Mouse (Mus musculus) hindbrain, embryonic 14.5 days (tissue): ENCODE measurements around the gene Upk1a. TPM values are rescaled to one million over a fixed set of nuclear protein-coding genes. Genes with fewer than 3 reads are reported as not detected.

Experiments
- ATAC-seq: fragments of 200-750 bp; cut with Nextera tagmentation; 2 replicates; pipeline ENCODE4 v1.8.0; 2017; ENCODE audit warnings: moderate number of reproducible peaks, mild to moderate bottlenecking, moderate TSS enrichment, moderate library complexity; ENCODE audit not compliant: low FRiP score
- DNase-seq: peaks from one replicate; pipeline ENCODE4 v3.0.0-alpha.2; 2015; ENCODE audit warnings: low spot score
- H3K27ac ChIP-seq: fragments of 300-500 bp; sonication (generic); 2 replicates; pipeline ENCODE4 v1.5.1; 2014; ENCODE audit warnings: mild to moderate bottlenecking, moderate library complexity
- H3K27me3 ChIP-seq: fragments of 300-500 bp; sonication (generic); 2 replicates; pipeline ENCODE4 v1.6.1; 2014; ENCODE audit warnings: mild to moderate bottlenecking, low read length, mixed read lengths; ENCODE audit not compliant: control insufficient read depth, insufficient read depth
- H3K36me3 ChIP-seq: fragments of 300-500 bp; sonication (generic); replicated peaks from 2 replicates; pipeline ENCODE4 v1.6.1; 2014; ENCODE audit not compliant: control insufficient read depth, insufficient read depth
- H3K4me1 ChIP-seq: fragments of 300-500 bp; sonication (generic); replicated peaks from 2 replicates; pipeline ENCODE4 v1.6.1; 2014; ENCODE audit warnings: antibody characterized with exemption, low read length, mixed read lengths; ENCODE audit not compliant: control insufficient read depth, insufficient read depth
- H3K4me2 ChIP-seq: fragments of 300-500 bp; sonication (generic); replicated peaks from 2 replicates; pipeline ENCODE4 v1.6.1; 2014; ENCODE audit warnings: mild to moderate bottlenecking, moderate library complexity
- H3K4me3 ChIP-seq: fragments of 300-500 bp; sonication (generic); replicated peaks from 2 replicates; pipeline ENCODE4 v1.5.1; 2014; ENCODE audit warnings: mild to moderate bottlenecking, low read length
- H3K9ac ChIP-seq: fragments of 300-500 bp; sonication (generic); 2 replicates; pipeline ENCODE4 v1.6.1; 2014
- H3K9me3 ChIP-seq: fragments of 300-500 bp; sonication (generic); 2 replicates; pipeline ENCODE4 v1.6.1; 2016; ENCODE audit warnings: low read length; ENCODE audit not compliant: control insufficient read depth
- WGBS: fragments of 180-500 bp; shearing (Covaris S2); extraction: QIAGEN DNeasy Blood & Tissue Kit; methylation state at CpG from one replicate; pipeline ENCODE4 v1.1.7; 2014; 5-methylcytosine and 5-hydroxymethylcytosine counted together
- microRNA-seq: library from miRNA; unstranded; fragments of <30 nt; microRNA quantifications from one replicate; pipeline ENCODE4, GENCODE M21; 2016
- polyA plus RNA-seq: library from polyadenylated mRNA; unstranded; fragments of >200 nt; fragmentation: Nextera tagmentation; extraction: Ambion mirVana; gene quantifications from 2 replicates; pipeline ENCODE4 v1.2.1, GENCODE M21; 2014

The Upk1a gene
- polyA plus RNA-seq, 1 experiment from 2014 or later: 0.76 TPM

- ATAC-seq (no peak), DNase-seq (no peak)
- peak overlapping the region; percentile 99 for H3K4me2 ChIP-seq
- WGBS: 88% methylated on average over 13 of the region's 13 CpGs
- H3K4me3 ChIP-seq: peak overlapping the region; percentile 62; the same call in 1 of the 2 replicates
- peaks cover 8% of the 10 kb centered on the region; the same call in 1 of the 2 replicates for H3K27me3 ChIP-seq
- H3K27ac ChIP-seq: no peak overlapping the region
- peaks cover 27% of the 10 kb centered on the region for H3K4me1 ChIP-seq
- no peak overlapping the region for H3K9ac ChIP-seq
- peaks cover 30% of the 10 kb centered on the region for H3K36me3 ChIP-seq
- H3K9me3 ChIP-seq: no peaks in the 10 kb centered on the region
These were observed 54.6 kb downstream of the Upk1a start for GRCm38 (mm10) chr7:30557901-30558514.

GRCm38 (mm10) chr7:30556894-30557536 lies 55.6 kb downstream of the Upk1a start:
- WGBS: 94% methylated on average over 18 of the region's 18 CpGs
- Histone ChIP-seq H3K4me3 (no peak overlapping the region), H3K4me2 (no peak overlapping the region), H3K36me3 (peaks cover 30% of the 10 kb centered on the region), H3K27me3 (peaks cover 8% of the 10 kb centered on the region; the same call in 1 of the 2 replicates), H3K9me3 (no peaks in the 10 kb centered on the region), H3K27ac (no peak overlapping the region), H3K9ac (no peak overlapping the region), H3K4me1 (peaks cover 29% of the 10 kb centered on the region)
- ATAC-seq (no peak), DNase-seq (no peak)

DNA sequence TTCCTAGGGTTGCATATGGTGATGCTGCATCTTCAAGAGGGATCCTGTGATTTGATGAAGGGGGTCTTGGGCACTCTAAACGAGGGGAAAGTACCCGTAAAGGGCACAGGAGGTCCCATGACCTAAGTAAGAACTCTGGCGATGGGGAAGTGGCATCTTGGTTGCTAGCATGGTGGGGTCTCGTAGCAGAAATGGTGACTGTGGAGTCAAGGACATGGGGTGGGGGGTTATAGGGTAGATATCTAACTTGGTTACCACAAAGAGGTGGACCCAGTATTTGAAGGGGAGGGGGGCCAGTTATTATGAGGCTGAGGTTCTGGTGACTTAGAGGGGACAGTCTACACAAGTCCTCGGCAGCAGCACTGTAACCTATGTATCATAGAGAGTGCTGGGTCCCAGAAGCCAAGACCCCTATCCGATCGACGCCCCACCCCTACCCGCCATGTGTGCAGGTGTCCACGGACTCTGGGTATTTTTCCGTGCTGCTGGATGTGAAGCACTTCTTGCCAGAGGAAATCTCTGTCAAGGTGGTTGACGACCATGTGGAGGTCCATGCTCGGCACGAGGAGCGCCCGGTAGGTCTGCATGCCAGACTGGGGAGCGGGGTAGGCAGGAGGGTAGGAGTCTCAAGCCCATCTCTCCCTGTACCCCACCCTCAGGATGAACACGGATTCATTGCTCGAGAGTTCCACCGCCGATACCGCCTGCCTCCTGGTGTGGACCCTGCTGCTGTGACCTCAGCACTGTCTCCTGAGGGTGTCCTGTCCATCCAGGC lies 58.6 kb downstream of the Upk1a start:
- H3K4me3 ChIP-seq: no peak overlapping the region
- no peak overlapping the region for H3K9ac ChIP-seq
- no peak for DNase-seq

More for the DNA sequence above, 58.6 kb downstream of the Upk1a start:
- Histone ChIP-seq H3K36me3 (peaks cover 30% of the 10 kb centered on the region), H3K4me2 (peak overlapping the region; percentile 74), H3K27ac (no peak overlapping the region), H3K9me3 (no peaks in the 10 kb centered on the region), H3K4me1 (peaks cover 23% of the 10 kb centered on the region), H3K27me3 (peaks cover 8% of the 10 kb centered on the region; the same call in 1 of the 2 replicates)
- 87% methylated on average over 22 of the region's 22 CpGs for WGBS
- ATAC-seq: no peak

Small RNAs within 50 kb of the gene (microRNA-seq; reads per million reads assigned to microRNA genes)
- not detected for gene Mir3569

Other genes starting within 250 kb of the Upk1a start
- gene Tyrobp, start 199.1 kb downstream of the Upk1a start, polyA plus RNA-seq: 27.2 and 35.6 TPM in 2 replicates
- gene Hcst, start 193.0 kb downstream of the Upk1a start, polyA plus RNA-seq: 1.1 TPM in 1 of 2 replicates, not detected in the other
- 1.8 and 2.9 TPM in 2 replicates for gene Nfkbid, start 191.1 kb downstream of the Upk1a start, polyA plus RNA-seq
- gene Aplp1, start 167.3 kb downstream of the Upk1a start, polyA plus RNA-seq: 690 and 752 TPM in 2 replicates
- gene Kirrel2, start 155.2 kb downstream of the Upk1a start, polyA plus RNA-seq: 1.8 and 2.4 TPM in 2 replicates
- 0.54 and 0.83 TPM in 2 replicates for gene Nphs1, start 154.5 kb downstream of the Upk1a start, polyA plus RNA-seq
- 0.48 TPM in 1 of 2 replicates, not detected in the other for gene Prodh2, start 119.2 kb downstream of the Upk1a start, polyA plus RNA-seq
- 112 TPM in 2 replicates for gene Arhgap33, start 77.8 kb downstream of the Upk1a start, polyA plus RNA-seq
- gene Hspb6, start 60.7 kb downstream of the Upk1a start, polyA plus RNA-seq: 9.3 and 12.6 TPM in 2 replicates
- 10.4 and 11.0 TPM in 2 replicates for gene Proser3, start 60.5 kb downstream of the Upk1a start, polyA plus RNA-seq
- gene Lin37, start 53.0 kb downstream of the Upk1a start, polyA plus RNA-seq: 49.2 and 49.4 TPM in 2 replicates
- 88.7 and 105 TPM in 2 replicates for gene U2af1l4, start 49.5 kb downstream of the Upk1a start, polyA plus RNA-seq
- 6.5 and 9.2 TPM in 2 replicates for gene Gm49396, start 49.5 kb downstream of the Upk1a start, polyA plus RNA-seq
- 109 and 118 TPM in 2 replicates for gene Psenen, start 49.2 kb downstream of the Upk1a start, polyA plus RNA-seq
- 2.2 and 3.1 TPM in 2 replicates for gene Igflr1, start 47.4 kb downstream of the Upk1a start, polyA plus RNA-seq
- gene Kmt2b, start 24.1 kb downstream of the Upk1a start, polyA plus RNA-seq: 11.4 and 12.9 TPM in 2 replicates
- 0.35 and 0.42 TPM in 2 replicates for gene Zbtb32, start 13.9 kb downstream of the Upk1a start, polyA plus RNA-seq
- 1,184 and 1,299 TPM in 2 replicates for gene Cox6b1, start 13.3 kb upstream of the Upk1a start, polyA plus RNA-seq
- gene Etv2, start 23.0 kb upstream of the Upk1a start, polyA plus RNA-seq: 0.19 TPM in 1 of 2 replicates, not detected in the other
- 115 and 118 TPM in 2 replicates for gene Rbm42, start 37.5 kb upstream of the Upk1a start, polyA plus RNA-seq
- 20.0 and 20.6 TPM in 2 replicates for gene Haus5, start 52.1 kb upstream of the Upk1a start, polyA plus RNA-seq
- not detected in 2 replicates for gene Pmis2, start 58.8 kb upstream of the Upk1a start, polyA plus RNA-seq
- not detected in 2 replicates for gene 2200002J24Rik, start 86.1 kb upstream of the Upk1a start, polyA plus RNA-seq
- gene Atp4a, start 99.4 kb upstream of the Upk1a start, polyA plus RNA-seq: 2.0 and 2.1 TPM in 2 replicates
- gene Tmem147, start 116.7 kb upstream of the Upk1a start, polyA plus RNA-seq: 281 and 319 TPM in 2 replicates
- gene Gapdhs, start 130.8 kb upstream of the Upk1a start, polyA plus RNA-seq: 0.14 and 1.3 TPM in 2 replicates
- 0.65 and 2.1 TPM in 2 replicates for gene Sbsn, start 138.6 kb upstream of the Upk1a start, polyA plus RNA-seq
- 2.2 and 2.4 TPM in 2 replicates for gene Dmkn, start 150.9 kb upstream of the Upk1a start, polyA plus RNA-seq
- gene Krtdap, start 175.0 kb upstream of the Upk1a start, polyA plus RNA-seq: not detected in 2 replicates
- gene Ffar2, start 210.9 kb upstream of the Upk1a start, polyA plus RNA-seq: 0.22 TPM in 1 of 2 replicates, not detected in the other
- gene Ffar3, start 243.3 kb upstream of the Upk1a start, polyA plus RNA-seq: not detected in 2 replicates
- not detected in 2 replicates for gene Ffar1, start 248.7 kb upstream of the Upk1a start, polyA plus RNA-seq